Mouse (Mus musculus) G1E (cell line): ENCODE measurements around the gene Ikzf3.

Source experiments
- CTCF ChIP-seq: IDR thresholded peaks from 2 replicates; pipeline ENCODE4 v1.5.1; 2012; ENCODE audit warnings: low read depth, low read length, inconsistent platforms, mixed read lengths
- GATA1 ChIP-seq: IDR thresholded peaks from 2 replicates; pipeline ENCODE4 v1.6.1; 2012; ENCODE audit warnings: borderline replicate concordance, low read length, inconsistent platforms, mixed read lengths
- GATA2 ChIP-seq: IDR thresholded peaks from 2 replicates; pipeline ENCODE4 v1.6.1; 2012; ENCODE audit warnings: low read depth, low read length, inconsistent platforms, borderline replicate concordance
- POLR2AphosphoS5 ChIP-seq: IDR thresholded peaks from 2 replicates; pipeline ENCODE4 v1.6.1; 2012; ENCODE audit warnings: low read depth, low read length, inconsistent platforms; ENCODE audit not compliant: insufficient replicate concordance
- TAL1 ChIP-seq: conservative IDR thresholded peaks from 2 replicates; pipeline ENCODE4 v1.6.1; 2012; ENCODE audit warnings: low read depth, low read length, inconsistent platforms, mixed read lengths

GRCm38 (mm10) chr11:98555124-98555700 lies 9.4 kb upstream of the Ikzf3 start:
- 0 out of 2 replicates have a peak, but pooled peaks have one; percentile 5 for TF ChIP-seq CTCF
- no peak for TF ChIP-seq GATA1
- TF ChIP-seq POLR2AphosphoS5 = no peak
- TF ChIP-seq TAL1 = no peak
- no peak for TF ChIP-seq GATA2
